Mouse (Mus musculus) spleen, adult 2 months (tissue): ENCODE results near the gene Slc15a2. TPM values are rescaled to one million over a fixed set of nuclear protein-coding genes. Genes with fewer than 3 reads are reported as not detected.

Experiments
- DNase-seq, 2 experiments: peaks; one replicate each; pipeline versions ENCODE4 v3.0.0 to v3.0.0-alpha.2; 2012 to 2021; ENCODE audit warnings: low spot score in 2 of 2, low read depth in 1 of 2
- H3K27ac ChIP-seq: fragments of 200-500 bp; 2 replicates; pipeline ENCODE4 v1.5.1; 2012; ENCODE audit warnings: low read length, inconsistent platforms; ENCODE audit not compliant: insufficient read depth
- H3K27me3 ChIP-seq: fragments of 200-500 bp; 2 replicates; pipeline ENCODE4 v1.6.1; 2012; ENCODE audit warnings: mild to moderate bottlenecking, moderate library complexity, low read length, inconsistent platforms; ENCODE audit not compliant: control insufficient read depth, insufficient read depth
- H3K36me3 ChIP-seq: fragments of 200-500 bp; 2 replicates; pipeline ENCODE4 v1.6.1; 2012; ENCODE audit warnings: mild to moderate bottlenecking, low read length, inconsistent platforms; ENCODE audit not compliant: control insufficient read depth, insufficient read depth
- H3K4me1 ChIP-seq: fragments of 200-500 bp; 2 replicates; pipeline ENCODE4 v1.6.1; 2011; ENCODE audit warnings: inconsistent platforms; ENCODE audit not compliant: control insufficient read depth, insufficient read depth, insufficient read length
- H3K4me3 ChIP-seq: fragments of 200-500 bp; 2 replicates; pipeline ENCODE4 v1.5.1; 2011; ENCODE audit warnings: mild to moderate bottlenecking, inconsistent platforms; ENCODE audit not compliant: insufficient read depth, insufficient read length; ENCODE audit errors: extremely low read depth
- CTCF ChIP-seq: fragments of 200-500 bp; IDR thresholded peaks from 2 replicates; pipeline ENCODE4 v1.5.1; 2011; ENCODE audit warnings: mild to moderate bottlenecking, inconsistent platforms; ENCODE audit not compliant: insufficient read depth, insufficient read length, insufficient replicate concordance; ENCODE audit errors: extremely low read depth
- POLR2A ChIP-seq: fragments of 200-500 bp; IDR thresholded peaks from 2 replicates; pipeline ENCODE4 v1.6.1; 2011; ENCODE audit warnings: low read depth, low read length, inconsistent platforms
- WGBS: fragments of 180-500 bp; shearing (Covaris S2); methylation state at CpG from one replicate; pipeline ENCODE4 v1.1.7; 2018; 5-methylcytosine and 5-hydroxymethylcytosine counted together
- polyA plus RNA-seq: library from polyadenylated mRNA; depleted of rRNA; stranded (reverse); fragments of >200 nt; gene quantifications from 2 replicates; pipeline ENCODE4 v1.2.3, GENCODE M21; 2012

The Slc15a2 gene
- polyA plus RNA-seq, 1 experiment: 2.1 TPM

DNA sequence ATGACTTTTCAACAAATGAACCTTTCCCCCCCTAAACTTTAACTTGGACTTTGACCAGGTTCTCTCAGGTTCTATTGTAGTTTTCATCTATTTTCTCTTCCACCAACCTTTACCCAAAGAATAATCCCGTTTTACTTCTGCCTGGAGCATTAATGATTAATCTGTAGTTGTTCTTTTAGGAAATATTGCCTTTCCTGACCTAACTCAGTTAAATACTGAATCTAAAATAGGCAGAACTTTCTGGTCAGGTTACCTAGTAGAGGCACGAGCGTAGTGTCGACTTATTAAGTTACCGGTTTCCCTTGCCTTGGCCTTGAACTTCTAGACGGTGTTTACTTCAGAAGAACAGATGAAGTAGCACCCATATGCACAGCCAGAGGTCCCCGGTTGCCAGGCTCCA is 1.7 kb upstream of the Slc15a2 start:
- WGBS: 92% methylated on average over 7 of the region's 7 CpGs
- H3K27me3 ChIP-seq: no peaks in the 10 kb centered on the region
- no peak overlapping the region for H3K4me3 ChIP-seq
- no peak for DNase-seq
- TF ChIP-seq POLR2A (no peak), CTCF (no peak)
- no peak overlapping the region for H3K27ac ChIP-seq
- H3K4me1 ChIP-seq: no peaks in the 10 kb centered on the region
- no peaks in the 10 kb centered on the region for H3K36me3 ChIP-seq

GRCm38 (mm10) chr16:36784146-36784545 is 616 bp downstream of the Slc15a2 start:
- H3K4me3 ChIP-seq: no peak overlapping the region
- no peaks in the 10 kb centered on the region for H3K27me3 ChIP-seq
- DNase-seq: no peak
- TF ChIP-seq CTCF (no peak), POLR2A (no peak)
- H3K27ac ChIP-seq: no peak overlapping the region
- 91% methylated on average over 2 of the region's 2 CpGs for WGBS
- no peaks in the 10 kb centered on the region for H3K36me3 ChIP-seq
- no peaks in the 10 kb centered on the region for H3K4me1 ChIP-seq

DNA sequence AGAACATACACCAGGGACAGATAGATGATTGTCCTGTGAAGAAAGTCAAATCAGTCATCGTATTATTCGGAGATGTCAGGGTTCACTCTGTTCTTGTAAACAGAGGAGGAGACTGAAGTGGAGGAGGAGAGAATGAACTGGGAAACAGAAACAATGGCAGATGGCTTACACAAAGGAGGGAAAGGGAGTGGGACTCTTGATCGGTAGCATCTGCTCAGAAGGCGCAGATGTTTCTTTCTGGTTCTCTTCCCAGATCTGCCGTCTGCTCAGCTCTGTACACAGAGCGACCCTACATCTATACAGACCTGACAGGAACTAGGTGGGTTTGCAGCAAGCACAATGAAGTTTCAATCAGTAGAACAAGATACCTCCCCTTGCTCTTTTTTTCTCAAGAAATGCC is 9.1 kb downstream of the Slc15a2 start:
- no peak for TF ChIP-seq CTCF
- no peak for TF ChIP-seq POLR2A
- H3K27me3 ChIP-seq: no peaks in the 10 kb centered on the region
- H3K4me3 ChIP-seq: no peak overlapping the region
- 83% methylated on average over 6 of the region's 6 CpGs for WGBS
- H3K27ac ChIP-seq: no peak overlapping the region
- DNase-seq: no peak
- H3K36me3 ChIP-seq: no peaks in the 10 kb centered on the region
- H3K4me1 ChIP-seq: no peaks in the 10 kb centered on the region

- no peak for DNase-seq
- Histone ChIP-seq H3K27ac (no peak overlapping the region), H3K27me3 (no peaks in the 10 kb centered on the region), H3K4me3 (no peak overlapping the region), H3K4me1 (no peaks in the 10 kb centered on the region), H3K36me3 (no peaks in the 10 kb centered on the region)
- TF ChIP-seq CTCF (no peak), POLR2A (no peak)
- 99% methylated on average over 5 of the region's 5 CpGs for WGBS
These were observed 11.8 kb downstream of the Slc15a2 start for GRCm38 (mm10) chr16:36772996-36773395.

DNA sequence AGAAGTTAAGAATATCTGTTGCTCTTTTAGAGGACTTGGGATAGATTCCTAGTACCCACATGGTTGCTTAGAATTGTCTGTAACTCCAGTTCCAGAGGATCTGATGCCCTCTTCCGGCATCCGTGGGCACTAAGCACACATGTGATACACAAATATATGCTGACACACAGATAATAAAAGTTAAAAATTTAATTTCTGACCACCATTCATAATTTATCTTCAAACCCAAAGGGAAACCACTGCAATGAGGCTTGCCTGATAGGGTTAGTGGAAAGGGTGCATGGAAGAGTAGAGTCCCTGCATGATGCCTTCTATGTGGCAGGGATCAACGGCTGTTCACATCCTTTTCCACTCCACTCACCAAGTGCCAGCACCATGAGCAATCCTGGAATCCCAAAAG is 13.1 kb downstream of the Slc15a2 start:
- 85% methylated on average over 3 of the region's 3 CpGs for WGBS
- Histone ChIP-seq H3K4me3 (no peak overlapping the region), H3K4me1 (no peaks in the 10 kb centered on the region), H3K27me3 (no peaks in the 10 kb centered on the region), H3K36me3 (no peaks in the 10 kb centered on the region), H3K27ac (no peak overlapping the region)
- DNase-seq: no peak
- TF ChIP-seq CTCF: no peak
- TF ChIP-seq POLR2A: no peak

- no peak for DNase-seq
- Histone ChIP-seq H3K4me1 (no peaks in the 10 kb centered on the region), H3K27me3 (no peaks in the 10 kb centered on the region), H3K36me3 (no peaks in the 10 kb centered on the region), H3K27ac (no peak overlapping the region), H3K4me3 (no peak overlapping the region)
- TF ChIP-seq POLR2A: no peak
- TF ChIP-seq CTCF: no peak
- WGBS: 87% methylated on average over 2 of the region's 2 CpGs
These were observed 13.5 kb downstream of the Slc15a2 start for GRCm38 (mm10) chr16:36771244-36771643.

DNA sequence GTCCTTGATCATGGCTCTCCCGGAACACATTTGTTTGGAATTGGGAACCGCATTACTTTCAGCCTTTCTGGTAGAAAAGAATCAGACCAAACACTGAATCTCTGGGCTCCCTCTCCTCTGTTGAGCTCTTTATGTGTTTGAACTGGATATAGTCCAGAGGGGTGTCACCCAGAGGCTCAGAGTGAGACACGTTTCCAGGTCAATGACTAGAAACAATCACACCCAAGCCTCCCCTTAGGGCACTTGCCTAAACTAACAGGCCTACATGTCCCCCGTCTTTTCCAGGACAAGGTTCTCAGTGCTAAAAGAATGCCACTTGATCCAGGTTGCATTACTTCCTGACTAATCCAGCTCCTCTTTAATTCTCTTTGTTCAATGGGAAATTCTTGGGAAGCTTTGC is 13.9 kb downstream of the Slc15a2 start:
- Histone ChIP-seq H3K4me3 (no peak overlapping the region), H3K36me3 (no peaks in the 10 kb centered on the region), H3K27me3 (no peaks in the 10 kb centered on the region), H3K27ac (no peak overlapping the region), H3K4me1 (no peaks in the 10 kb centered on the region)
- DNase-seq: no peak
- no peak for TF ChIP-seq POLR2A
- WGBS: 88% methylated on average over 4 of the region's 4 CpGs
